Mouse (Mus musculus): Measurements from ENCODE around the gene Olfr235. TPM values are rescaled to one million over a fixed set of nuclear protein-coding genes. Genes with fewer than 3 reads are reported as not detected.
"Not testable (repeated sequence)": the region's sequence is repeated elsewhere in the genome, so short reads cannot be mapped to it uniquely, and the experiment has no call there.

Olfr235 gene
- not detected in 2 replicates for polyA plus RNA-seq (2012; rRNA removed)

- no peak for DNase-seq (ENCODE audit: low spot score)
These were observed at the start of gene Olfr235 for GRCm38 (mm10) chr19:12260732-12261131. Gene Olfr235, plus strand, starts transcription at chr19:12261032.

GRCm38 (mm10) chr19:12232496-12232895 lies 28.3 kb upstream of the Olfr235 start, which contains the start of gene Olfr1432:
Gene Olfr1432, minus strand, starts transcription at chr19:12232596.
- not testable (repeated sequence) for DNase-seq (ENCODE audit: low spot score)

GRCm38 (mm10) chr19:12241559-12241958 lies 19.3 kb upstream of the Olfr235 start, which contains the start of gene Olfr262:
Gene Olfr262, minus strand, starts transcription at chr19:12241659.
- DNase-seq (ENCODE audit: low spot score): no peak

- DNase-seq (ENCODE audit: low spot score): no peak
These were observed 18.7 kb downstream of the Olfr235 start, which contains the start of gene Olfr1434 for GRCm38 (mm10) chr19:12279554-12279953. Gene Olfr1434, plus strand, starts transcription at chr19:12279854.

- no peak for DNase-seq (ENCODE audit: low spot score)
These were observed 32.1 kb downstream of the Olfr235 start for GRCm38 (mm10) chr19:12292979-12293378.

GRCm38 (mm10) chr19:12299030-12299429 lies 38.2 kb downstream of the Olfr235 start, which contains the start of gene Olfr1436:
Gene Olfr1436, minus strand, starts transcription at chr19:12299130.
- not testable (repeated sequence) for DNase-seq (ENCODE audit: low spot score)

Other genes with a start within 250 kb of the Olfr235 start
- not detected in 2 replicates for gene Olfr1423, start 219.7 kb upstream of the Olfr235 start, polyA plus RNA-seq (2012; rRNA removed)
- not detected in 2 replicates for gene Olfr1424, start 198.3 kb upstream of the Olfr235 start, polyA plus RNA-seq (2012; rRNA removed)
- gene Olfr1425, start 183.3 kb upstream of the Olfr235 start, polyA plus RNA-seq (2012; rRNA removed): not detected in 2 replicates
- not detected in 2 replicates for gene Olfr1426, start 169.0 kb upstream of the Olfr235 start, polyA plus RNA-seq (2012; rRNA removed)
- not detected in 2 replicates for gene Olfr1427, start 157.7 kb upstream of the Olfr235 start, polyA plus RNA-seq (2012; rRNA removed)
- not detected in 2 replicates for gene Olfr1428, start 145.1 kb upstream of the Olfr235 start, polyA plus RNA-seq (2012; rRNA removed)
- not detected in 2 replicates for gene Olfr76, start 137.8 kb upstream of the Olfr235 start, polyA plus RNA-seq (2012; rRNA removed)
- not detected in 2 replicates for gene Olfr1555-ps1, start 90.9 kb upstream of the Olfr235 start, polyA plus RNA-seq (2012; rRNA removed)
- gene Olfr1431, start 60.4 kb upstream of the Olfr235 start, polyA plus RNA-seq (2012; rRNA removed): not detected in 2 replicates
- gene Olfr1432, start 28.4 kb upstream of the Olfr235 start, polyA plus RNA-seq (2012; rRNA removed): not detected in 2 replicates
- gene Olfr262, start 19.4 kb upstream of the Olfr235 start, polyA plus RNA-seq (2012; rRNA removed): not detected in 2 replicates
- not detected in 2 replicates for gene Olfr1434, start 18.8 kb downstream of the Olfr235 start, polyA plus RNA-seq (2012; rRNA removed)
- gene Olfr1436, start 38.1 kb downstream of the Olfr235 start, polyA plus RNA-seq (2012; rRNA removed): not detected in 2 replicates
- not detected in 2 replicates for gene Olfr1437, start 64.1 kb downstream of the Olfr235 start, polyA plus RNA-seq (2012; rRNA removed)
- gene Olfr1438-ps1, start 74.9 kb downstream of the Olfr235 start, polyA plus RNA-seq (2012; rRNA removed): not detected in 2 replicates
- gene Olfr1440, start 126.2 kb downstream of the Olfr235 start, polyA plus RNA-seq (2012; rRNA removed): not detected in 2 replicates
- not detected in 2 replicates for gene Olfr1441, start 156.4 kb downstream of the Olfr235 start, polyA plus RNA-seq (2012; rRNA removed)
- gene Pfpl, start 166.9 kb downstream of the Olfr235 start, polyA plus RNA-seq (2012; rRNA removed): not detected in 2 replicates
- 11.6 and 15.2 TPM in 2 replicates for gene Mpeg1, start 199.7 kb downstream of the Olfr235 start, polyA plus RNA-seq (2012; rRNA removed)
- 12.6 and 16.8 TPM in 2 replicates for gene Dtx4, start 240.4 kb downstream of the Olfr235 start, polyA plus RNA-seq (2012; rRNA removed)